Mouse (Mus musculus): ENCODE measurements around the gene Kbtbd4.

- no peak for TF ChIP-seq USF1 (IDR thresholded peaks at IDR 0.05; ENCODE audit: low read depth, low read length)
- TF ChIP-seq CTCF (conservative IDR thresholded peaks at IDR 0.05 in 1 of 2, IDR thresholded peaks at IDR 0.05 in 1 of 2; ENCODE audit: low read depth in 2 of 2, low read length in 2 of 2): no peak
- TF ChIP-seq EP300 (IDR thresholded peaks at IDR 0.05; ENCODE audit: low read length): no peak
- no peak for TF ChIP-seq POLR2A (IDR thresholded peaks at IDR 0.05; ENCODE audit: low read depth, low read length)
- no peak for TF ChIP-seq JUND (conservative IDR thresholded peaks at IDR 0.05; ENCODE audit: low read depth, low read length)
- no peak for TF ChIP-seq ZMIZ1 (IDR thresholded peaks at IDR 0.05; ENCODE audit: low read depth, low read length)
- TF ChIP-seq RAD21 (IDR thresholded peaks at IDR 0.05; ENCODE audit: low read depth, low read length): no peak
- TF ChIP-seq MEF2A (IDR thresholded peaks at IDR 0.05; ENCODE audit: borderline replicate concordance, low read depth, low read length): no peak
- no peak for TF ChIP-seq MAX (IDR thresholded peaks at IDR 0.05; ENCODE audit: low read length)
- no peak for TF ChIP-seq ETS1 (conservative IDR thresholded peaks at IDR 0.05; ENCODE audit: low read depth, low read length)
- no peak for TF ChIP-seq TBP (conservative IDR thresholded peaks at IDR 0.05; ENCODE audit: low read depth, low read length)
- no peak for TF ChIP-seq TCF12 (IDR thresholded peaks at IDR 0.05; ENCODE audit: low read depth, low read length)
- no peak for TF ChIP-seq CHD2 (IDR thresholded peaks at IDR 0.05; ENCODE audit: low read length)
Observed at GRCm38 (mm10) chr2:90893673-90894298, 10.8 kb upstream of the Kbtbd4 start.

Data from CH12.LX (cell line).